Mouse (Mus musculus) MEL (cell line): Measurements from ENCODE around the gene Adam33. TPM values are rescaled to one million over a fixed set of nuclear protein-coding genes. Genes with fewer than 3 reads are reported as not detected.

Experiments
- DNase-seq: peaks from one replicate; pipeline ENCODE4 v3.0.0; 2011; ENCODE audit warnings: low read depth, low spot score
- H3K27ac ChIP-seq: 2 replicates; pipeline ENCODE4 v1.5.1; 2012; ENCODE audit warnings: low read depth, mild to moderate bottlenecking, control low read depth, low read length, moderate library complexity; ENCODE audit not compliant: control insufficient read depth
- H3K27me3 ChIP-seq, 2 experiments: fragments of 150-350 bp in 1 of 2; sonication (generic) in 1 of 2; 2 replicates each; pipeline ENCODE4 v1.6.1; 2012; ENCODE audit warnings: low read length in 2 of 2, mild to moderate bottlenecking in 2 of 2, improper control_type of control experiment in 1 of 2, moderate library complexity in 1 of 2; ENCODE audit not compliant: insufficient read depth in 2 of 2, control insufficient read depth in 1 of 2
- H3K36me3 ChIP-seq, 2 experiments: 2 replicates each; pipeline ENCODE4 v1.6.1; 2012 to 2014; ENCODE audit warnings: low read length in 2 of 2, improper control_type of control experiment in 1 of 2, inconsistent platforms in 1 of 2, mild to moderate bottlenecking in 1 of 2; ENCODE audit not compliant: insufficient read depth in 2 of 2, control insufficient read depth in 1 of 2
- H3K4me1 ChIP-seq, 2 experiments: fragments of 150-350 bp in 1 of 2; sonication (generic) in 1 of 2; 2 replicates each; pipeline ENCODE4 v1.6.1; 2012; ENCODE audit warnings: low read length in 2 of 2, improper control_type of control experiment in 1 of 2, mild to moderate bottlenecking in 1 of 2; ENCODE audit not compliant: insufficient read depth in 2 of 2, control insufficient read depth in 1 of 2
- H3K4me3 ChIP-seq, 2 experiments: fragments of 150-350 bp in 1 of 2; sonication (generic) in 1 of 2; 2 replicates each; pipeline ENCODE4 v1.5.1; 2012; ENCODE audit warnings: low read depth in 2 of 2, low read length in 2 of 2, mild to moderate bottlenecking in 2 of 2, moderate library complexity in 2 of 2, control low read depth in 1 of 2, improper control_type of control experiment in 1 of 2; ENCODE audit not compliant: control insufficient read depth in 1 of 2, insufficient read depth in 1 of 2
- H3K79me2 ChIP-seq: 2 replicates; pipeline ENCODE4 v1.6.1; 2012; ENCODE audit warnings: mild to moderate bottlenecking, low read length, moderate library complexity; ENCODE audit not compliant: control insufficient read depth, poor library complexity, insufficient read depth
- H3K9ac ChIP-seq: 2 replicates; pipeline ENCODE4 v1.6.1; 2012; ENCODE audit warnings: low read depth, mild to moderate bottlenecking, control low read depth, low read length, moderate library complexity; ENCODE audit not compliant: control insufficient read depth, poor library complexity, severe bottlenecking
- H3K9me3 ChIP-seq: fragments of 150-350 bp; sonication (generic); replicated peaks from 2 replicates; pipeline ENCODE4 v1.6.1; 2012; ENCODE audit warnings: mild to moderate bottlenecking, low read length, improper control_type of control experiment, moderate library complexity; ENCODE audit not compliant: insufficient read depth
- BHLHE40 ChIP-seq: IDR thresholded peaks from 2 replicates; pipeline ENCODE4 v1.6.1; 2012; ENCODE audit warnings: low read depth, mild to moderate bottlenecking, inconsistent platforms, low read length, improper control_type of control experiment, borderline replicate concordance
- CHD2 ChIP-seq: IDR thresholded peaks from 2 replicates; pipeline ENCODE4 v1.6.1; 2011; ENCODE audit warnings: low read length, improper control_type of control experiment
- E2F4 ChIP-seq: IDR thresholded peaks from 2 replicates; pipeline ENCODE4 v1.6.1; 2011; ENCODE audit warnings: low read depth, low read length, improper control_type of control experiment, borderline replicate concordance
- EP300 ChIP-seq, 2 experiments: IDR thresholded peaks; 2 replicates each; pipeline ENCODE4 v1.6.1; 2011; ENCODE audit warnings: improper control_type of control experiment in 2 of 2, low read length in 2 of 2, low read depth in 1 of 2, mild to moderate bottlenecking in 1 of 2
- ETS1 ChIP-seq: IDR thresholded peaks from 2 replicates; pipeline ENCODE4 v1.6.1; 2012; ENCODE audit warnings: low read depth, mild to moderate bottlenecking, inconsistent platforms, low read length, improper control_type of control experiment, moderate library complexity
- HCFC1 ChIP-seq: IDR thresholded peaks from 2 replicates; pipeline ENCODE4 v1.6.1; 2012; ENCODE audit warnings: low read depth, mild to moderate bottlenecking, inconsistent platforms, low read length, improper control_type of control experiment, moderate library complexity
- KAT2A ChIP-seq: conservative IDR thresholded peaks from 2 replicates; pipeline ENCODE4 v1.6.1; 2012; ENCODE audit warnings: low read depth, low read length, improper control_type of control experiment, inconsistent platforms
- MYB ChIP-seq: IDR thresholded peaks from 2 replicates; pipeline ENCODE4 v1.6.1; 2011; ENCODE audit warnings: mild to moderate bottlenecking, low read depth, low read length, improper control_type of control experiment
- MYC ChIP-seq: IDR thresholded peaks from 2 replicates; pipeline ENCODE4 v1.6.1; 2011; ENCODE audit warnings: low read depth, mild to moderate bottlenecking, low read length, improper control_type of control experiment, moderate library complexity
- NELFE ChIP-seq: IDR thresholded peaks from 2 replicates; pipeline ENCODE4 v1.6.1; 2011; ENCODE audit warnings: low read depth, low read length, improper control_type of control experiment
- NRF1 ChIP-seq: IDR thresholded peaks from 2 replicates; pipeline ENCODE4 v1.6.1; 2014; ENCODE audit warnings: low read depth, mild to moderate bottlenecking, inconsistent platforms, low read length, improper control_type of control experiment, moderate library complexity; ENCODE audit not compliant: poor library complexity, insufficient read depth, severe bottlenecking
- POLR2A ChIP-seq, 2 experiments: IDR thresholded peaks; 2 replicates each; pipeline ENCODE4 v1.6.1; 2011 to 2012; ENCODE audit warnings: low read length in 2 of 2, mild to moderate bottlenecking in 2 of 2, control low read depth in 1 of 2, improper control_type of control experiment in 1 of 2, low read depth in 1 of 2, moderate library complexity in 1 of 2; ENCODE audit not compliant: control insufficient read depth in 1 of 2, insufficient read depth in 1 of 2, poor library complexity in 1 of 2
- POLR2AphosphoS2 ChIP-seq: IDR thresholded peaks from 2 replicates; pipeline ENCODE4 v1.6.1; 2011; ENCODE audit warnings: low read length, improper control_type of control experiment
- POLR2AphosphoS5 ChIP-seq: IDR thresholded peaks from 2 replicates; pipeline ENCODE4 v1.6.1; 2012; ENCODE audit warnings: low read depth, borderline replicate concordance, mild to moderate bottlenecking, inconsistent platforms, low read length, moderate library complexity, mixed read lengths
- RCOR1 ChIP-seq: IDR thresholded peaks from 2 replicates; pipeline ENCODE4 v1.6.1; 2012; ENCODE audit warnings: low read depth, mild to moderate bottlenecking, inconsistent platforms, low read length, improper control_type of control experiment
- SIN3A ChIP-seq: IDR thresholded peaks from 2 replicates; pipeline ENCODE4 v1.6.1; 2012; ENCODE audit warnings: low read length, improper control_type of control experiment, inconsistent platforms
- SMC3 ChIP-seq: IDR thresholded peaks from 2 replicates; pipeline ENCODE4 v1.6.1; 2011; ENCODE audit warnings: low read depth, low read length, improper control_type of control experiment
- TBP ChIP-seq: IDR thresholded peaks from 2 replicates; pipeline ENCODE4 v1.8.0; 2011; ENCODE audit warnings: low read depth, low read length, improper control_type of control experiment
- TCF12 ChIP-seq: IDR thresholded peaks from 2 replicates; pipeline ENCODE4 v1.6.1; 2014; ENCODE audit warnings: low read depth, mild to moderate bottlenecking, inconsistent platforms, low read length, improper control_type of control experiment, moderate library complexity
- UBTF ChIP-seq: IDR thresholded peaks from 2 replicates; pipeline ENCODE4 v1.6.1; 2012; ENCODE audit warnings: low read depth, mild to moderate bottlenecking, inconsistent platforms, low read length, improper control_type of control experiment, moderate library complexity, borderline replicate concordance; ENCODE audit not compliant: insufficient read depth
- USF2 ChIP-seq, 2 experiments: IDR thresholded peaks; 2 replicates each; pipeline ENCODE4 v1.6.1; 2011 to 2012; ENCODE audit warnings: improper control_type of control experiment in 2 of 2, low read length in 2 of 2, borderline replicate concordance in 1 of 2, inconsistent platforms in 1 of 2, low read depth in 1 of 2, mild to moderate bottlenecking in 1 of 2; ENCODE audit not compliant: insufficient read depth in 1 of 2
- polyA plus RNA-seq, 2 experiments: library from polyadenylated mRNA; stranded (reverse) in 1 of 2; unstranded in 1 of 2; fragments of >175 nt in 1 of 2; fragments of >200 nt in 1 of 2; gene quantifications; 2 replicates each; pipeline versions ENCODE4 v1.2.1 to v1.2.4; 2012; ENCODE audit warnings: low replicate concordance in 2 of 2, low read depth in 1 of 2; ENCODE audit not compliant: insufficient read length in 2 of 2, insufficient read depth in 1 of 2, missing spikeins in 1 of 2
- total RNA-seq: library from RNA; depleted of rRNA; stranded (reverse); fragments of 300-350 nt; gene quantifications from 2 replicates; pipeline ENCODE4 v1.2.3, GENCODE M21; 2012

The Adam33 gene
- total and polyA plus RNA-seq, 3 experiments: 0.12 to 0.28 TPM; not detected in 1

DNA sequence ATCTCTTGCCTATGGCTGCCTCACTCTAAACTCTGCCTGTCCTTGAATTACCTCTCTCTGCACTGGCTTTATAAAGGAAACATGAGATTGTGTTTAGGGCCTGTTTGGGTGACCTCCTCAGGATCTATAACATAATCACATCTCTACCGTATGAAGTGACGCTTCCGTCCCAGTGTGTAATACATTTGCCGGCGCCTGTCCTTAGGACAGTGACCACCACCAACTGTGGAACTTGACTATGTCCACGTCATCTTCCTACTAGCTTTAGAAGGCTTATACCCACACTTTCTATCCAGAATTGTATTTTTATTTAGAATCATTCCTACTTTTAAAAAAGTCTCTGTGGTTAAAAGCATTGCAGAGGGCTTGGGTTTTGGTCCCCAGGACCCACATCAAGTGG lies 25.4 kb downstream of the Adam33 start:
- H3K36me3 ChIP-seq: no peaks in the 10 kb centered on the region
- no peak for TF ChIP-seq KAT2A
- no peak for TF ChIP-seq TCF12
- TF ChIP-seq E2F4: no peak
- no peak for TF ChIP-seq MYC
- TF ChIP-seq SIN3A: no peak
- no peak for TF ChIP-seq POLR2AphosphoS2
- TF ChIP-seq USF2 (IDR thresholded peaks at IDR 0.05; ENCODE audit: borderline replicate concordance in 1 of 2, insufficient read depth in 1 of 2, low read depth in 1 of 2, low read length in 2 of 2): no peak
- TF ChIP-seq SMC3: no peak
- no peak for TF ChIP-seq TBP
- TF ChIP-seq UBTF: no peak
- TF ChIP-seq RCOR1: no peak
- TF ChIP-seq POLR2A (IDR thresholded peaks at IDR 0.05; ENCODE audit: control insufficient read depth in 1 of 2, insufficient read depth in 1 of 2, low read depth in 1 of 2, low read length in 2 of 2, poor library complexity in 1 of 2): no peak
- no peak for TF ChIP-seq EP300 (IDR thresholded peaks at IDR 0.05; ENCODE audit: low read depth in 1 of 2, low read length in 2 of 2)
- no peak for TF ChIP-seq HCFC1
- no peak for TF ChIP-seq NELFE
- TF ChIP-seq CHD2: no peak
- TF ChIP-seq, all 39 proteins: peak for 0
- H3K27ac ChIP-seq: no peak overlapping the region
- no peak overlapping the region for H3K4me3 ChIP-seq
- H3K4me1 ChIP-seq: no peaks in the 10 kb centered on the region
- no peaks in the 10 kb centered on the region for H3K79me2 ChIP-seq
- no peak for DNase-seq
- H3K27me3 ChIP-seq: no peaks in the 10 kb centered on the region
- H3K9me3 ChIP-seq: no peaks in the 10 kb centered on the region
- H3K9ac ChIP-seq: no peak overlapping the region

- Histone ChIP-seq H3K27ac (no peak overlapping the region), H3K79me2 (no peaks in the 10 kb centered on the region), H3K9ac (no peak overlapping the region), H3K9me3 (no peaks in the 10 kb centered on the region)
- TF ChIP-seq MYB (no peak), TCF12 (peak; percentile 70; the same call in 1 of the 2 replicates), NRF1 (peak; percentile 67; the same call in 1 of the 2 replicates), POLR2AphosphoS5 (no peak), BHLHE40 (peak; percentile 52; the same call in 1 of the 2 replicates), EP300 (IDR thresholded peaks at IDR 0.05; ENCODE audit: low read depth in 1 of 2, low read length in 2 of 2) (peak in 1 of 2 experiments; percentile 6; a peak in 1 of 4 replicates), ETS1 (0 out of 2 replicates have a peak, but pooled peaks have one; percentile 31)
- TF ChIP-seq, all 39 proteins: peak for 5
- H3K4me3 ChIP-seq: no peak overlapping the region
- H3K4me1 ChIP-seq: no peaks in the 10 kb centered on the region
- no peaks in the 10 kb centered on the region for H3K36me3 ChIP-seq
- H3K27me3 ChIP-seq: no peaks in the 10 kb centered on the region
- DNase-seq: peak; percentile 28
These were observed 26.2 kb downstream of the Adam33 start for GRCm38 (mm10) chr2:131037226-131037990.
